Mouse (Mus musculus): Measurements from ENCODE around the gene Golga7b. TPM values are rescaled to one million over a fixed set of nuclear protein-coding genes. Genes with fewer than 3 reads are reported as not detected.

The Golga7b gene
- polyA plus RNA-seq, 1 experiment from 2014 or later: 0.05 TPM

DNA sequence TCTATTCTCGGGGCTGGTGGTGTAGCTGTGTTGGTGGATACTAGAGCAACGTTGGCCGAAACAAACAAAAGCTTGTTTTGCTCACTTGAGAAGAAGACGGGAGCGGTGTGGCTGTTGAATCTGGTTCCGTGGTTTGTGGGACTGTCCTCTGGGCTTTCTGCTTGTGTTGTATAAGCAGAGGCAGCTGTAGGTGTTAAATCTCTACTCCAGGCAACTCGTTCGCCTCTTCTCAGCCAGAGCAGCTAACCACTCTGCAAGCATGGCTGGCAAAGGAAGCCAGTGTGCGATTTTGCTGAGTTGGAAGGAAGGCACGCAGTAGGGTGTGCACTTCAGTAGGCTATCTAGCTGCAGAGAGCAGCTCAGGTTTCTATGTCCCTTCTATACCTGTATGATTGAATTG lies 20.9 kb upstream of the Golga7b start:
- no peaks in the 10 kb centered on the region for H3K4me1 ChIP-seq

DNA sequence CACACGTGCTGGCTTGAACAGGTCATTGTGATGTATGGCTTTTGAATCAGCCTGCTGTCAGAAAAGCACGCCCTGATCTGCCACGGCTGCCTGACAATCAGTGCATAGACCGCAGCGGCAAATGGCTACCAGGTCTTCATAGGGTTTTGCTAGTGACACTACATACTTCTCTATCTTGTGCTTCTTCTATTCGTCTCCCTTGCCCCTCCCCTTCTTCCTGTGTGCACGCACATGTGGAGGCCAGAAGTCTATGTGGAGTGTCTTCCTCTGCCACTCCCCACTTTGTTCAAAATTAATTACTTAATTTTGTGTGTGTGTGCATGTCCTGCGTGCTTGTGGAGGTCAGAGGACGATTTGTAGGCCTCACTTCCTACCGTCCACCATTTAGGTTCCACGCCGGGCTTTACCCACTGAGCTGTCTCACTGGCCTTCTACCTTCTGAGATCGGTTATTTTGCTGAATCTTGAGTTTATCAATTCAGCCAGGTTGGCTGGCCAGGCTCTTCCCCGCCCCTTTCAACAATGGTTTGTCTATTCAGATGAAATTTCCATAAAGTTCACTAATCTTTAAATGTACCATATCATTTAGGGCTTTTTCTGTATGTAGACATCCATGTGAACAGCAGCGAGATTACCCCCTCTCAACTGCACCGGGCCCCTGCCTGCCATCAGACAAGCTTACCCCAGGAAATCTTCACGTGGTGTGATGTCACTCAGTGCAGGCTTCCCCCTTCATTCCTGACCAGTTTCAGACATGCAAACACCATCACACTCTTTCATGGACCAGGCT lies 17.7 kb upstream of the Golga7b start:
- ATAC-seq (ENCODE audit: low FRiP score, low read depth): no peak

More for the DNA sequence above, 20.9 kb upstream of the Golga7b start:
- no peak overlapping the region for H3K9ac ChIP-seq
- 71% methylated on average over 10 of the region's 10 CpGs for WGBS
- no peaks in the 10 kb centered on the region for H3K36me3 ChIP-seq
- no peaks in the 10 kb centered on the region for H3K9me3 ChIP-seq
- no peak overlapping the region for H3K4me2 ChIP-seq (replicated peaks)
- H3K27me3 ChIP-seq: no peaks in the 10 kb centered on the region; the same call in 1 of the 2 replicates
- H3K27ac ChIP-seq: no peak overlapping the region
- no peak for ATAC-seq (ENCODE audit: low FRiP score, low read depth)
- H3K4me3 ChIP-seq: no peak overlapping the region

DNA sequence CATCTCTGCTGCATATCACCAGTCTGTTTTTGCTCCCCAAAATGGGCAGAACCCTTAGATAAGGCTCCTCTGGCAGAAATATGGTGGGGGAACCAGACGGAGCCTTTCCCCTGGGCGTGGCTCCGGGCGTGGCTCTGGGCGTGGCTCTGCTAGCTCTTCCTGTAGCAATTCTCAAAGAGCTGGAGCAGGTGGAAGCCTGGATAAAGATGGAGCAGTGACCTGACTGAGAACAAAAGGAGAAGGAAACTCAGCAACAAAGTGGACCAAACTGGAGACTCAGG lies 17.1 kb upstream of the Golga7b start:
- Histone ChIP-seq H3K4me1 (no peaks in the 10 kb centered on the region), H3K4me3 (no peak overlapping the region), H3K9ac (no peak overlapping the region), H3K36me3 (no peaks in the 10 kb centered on the region), H3K9me3 (no peaks in the 10 kb centered on the region), H3K27me3 (no peaks in the 10 kb centered on the region; the same call in 1 of the 2 replicates), H3K4me2 (replicated peaks) (no peak overlapping the region), H3K27ac (no peak overlapping the region)
- no peak for ATAC-seq (ENCODE audit: low FRiP score, low read depth)
- WGBS: 77% methylated on average over 5 of the region's 5 CpGs

More for the DNA sequence above, 17.7 kb upstream of the Golga7b start:
- Histone ChIP-seq H3K4me1 (no peaks in the 10 kb centered on the region), H3K4me2 (replicated peaks) (no peak overlapping the region), H3K27ac (no peak overlapping the region), H3K4me3 (no peak overlapping the region), H3K27me3 (no peaks in the 10 kb centered on the region; the same call in 1 of the 2 replicates), H3K9me3 (no peaks in the 10 kb centered on the region), H3K36me3 (no peaks in the 10 kb centered on the region), H3K9ac (no peak overlapping the region)
- WGBS: 79% methylated on average over 17 of the region's 17 CpGs

DNA sequence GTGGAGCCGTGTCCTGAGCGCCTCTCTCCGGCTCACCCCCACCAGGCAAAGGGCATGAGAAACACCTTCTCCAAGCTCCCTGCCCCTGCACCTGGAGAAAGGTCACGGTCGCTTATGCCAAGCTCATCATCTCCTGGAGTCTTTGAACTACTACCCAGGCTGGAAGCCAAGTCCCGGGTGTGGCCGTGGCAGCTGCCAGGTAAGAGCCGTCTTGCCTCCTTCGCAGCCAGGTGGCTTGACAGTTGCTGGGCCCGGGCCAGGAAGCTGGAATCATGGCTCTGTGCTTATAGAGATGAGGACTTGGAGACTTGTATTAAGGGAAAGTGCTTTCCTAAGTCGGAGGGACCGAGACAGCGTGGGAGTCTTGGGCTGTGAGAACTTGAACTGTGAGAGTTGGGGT lies 16.4 kb upstream of the Golga7b start:
- H3K4me2 ChIP-seq (replicated peaks): no peak overlapping the region
- no peak for ATAC-seq (ENCODE audit: low FRiP score, low read depth)
- no peaks in the 10 kb centered on the region; the same call in 1 of the 2 replicates for H3K27me3 ChIP-seq
- no peak overlapping the region for H3K9ac ChIP-seq
- H3K4me3 ChIP-seq: no peak overlapping the region
- H3K9me3 ChIP-seq: no peaks in the 10 kb centered on the region
- no peaks in the 10 kb centered on the region for H3K36me3 ChIP-seq
- H3K27ac ChIP-seq: no peak overlapping the region
- no peaks in the 10 kb centered on the region for H3K4me1 ChIP-seq
- 84% methylated on average over 13 of the region's 13 CpGs for WGBS

DNA sequence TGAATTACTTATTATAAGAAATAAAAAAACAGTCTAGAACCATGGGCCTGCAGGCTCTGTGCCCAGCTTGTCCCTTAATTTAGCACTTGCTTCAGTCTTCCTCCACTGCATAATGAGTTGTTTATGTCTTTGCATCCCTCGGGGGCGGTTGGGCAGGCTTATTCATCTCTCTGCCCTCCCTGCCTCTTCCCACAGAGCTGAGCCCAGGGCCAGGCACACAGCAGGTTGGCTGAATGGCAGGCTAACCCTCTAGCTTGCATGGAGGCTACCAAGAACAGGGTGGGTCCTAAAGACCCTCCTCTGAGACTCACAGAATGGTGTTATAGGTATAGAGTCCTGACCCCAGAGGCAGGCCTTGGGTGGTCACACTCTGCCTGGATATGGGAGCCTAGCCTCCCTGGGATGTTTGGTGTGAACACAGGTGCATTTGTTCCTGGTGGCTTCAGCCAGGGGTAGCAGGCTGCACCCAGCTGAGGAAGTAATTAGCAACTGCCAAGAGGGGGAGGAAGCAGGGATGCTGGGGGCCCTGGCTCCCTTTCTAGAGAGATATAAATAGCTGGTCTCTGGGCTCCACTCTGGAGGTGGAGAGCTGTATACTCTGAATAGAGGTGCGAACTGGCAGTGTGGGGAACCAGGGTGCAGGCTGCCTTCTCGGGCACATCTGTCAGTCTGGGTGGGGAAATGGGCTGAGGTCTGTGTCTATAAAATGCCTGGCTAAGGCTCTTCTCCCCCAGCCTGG lies 9.6 kb upstream of the Golga7b start:
- Histone ChIP-seq H3K27me3 (peaks cover 12% of the 10 kb centered on the region), H3K36me3 (no peaks in the 10 kb centered on the region), H3K9ac (no peak overlapping the region), H3K9me3 (no peaks in the 10 kb centered on the region), H3K4me2 (replicated peaks) (no peak overlapping the region), H3K4me3 (no peak overlapping the region), H3K27ac (no peak overlapping the region), H3K4me1 (0 out of 2 replicates have a peak, but pooled peaks cover 5% of the 10 kb centered on the region)
- no peak for ATAC-seq (ENCODE audit: low FRiP score, low read depth)
- WGBS: 8% methylated on average over 4 of the region's 4 CpGs

DNA sequence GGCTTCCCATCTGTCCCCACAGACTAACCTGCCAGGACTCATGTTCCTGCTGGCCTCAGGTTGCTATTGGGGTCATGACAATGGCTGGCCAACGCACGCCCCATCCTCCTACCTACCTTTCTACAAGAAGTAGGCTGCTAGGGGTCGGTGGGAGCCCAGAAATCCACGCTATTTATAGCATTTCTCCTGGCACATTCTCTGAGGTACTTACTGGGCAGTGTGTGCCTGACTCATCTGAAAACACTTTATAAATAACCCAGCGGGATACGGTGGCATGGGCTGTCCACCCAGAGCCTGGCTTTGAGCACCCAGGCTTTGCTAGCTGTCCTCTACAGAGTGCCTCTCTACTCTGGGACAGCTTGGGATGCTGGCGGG lies 9.0 kb upstream of the Golga7b start:
- no peak overlapping the region for H3K9ac ChIP-seq
- peaks cover 12% of the 10 kb centered on the region for H3K27me3 ChIP-seq
- H3K36me3 ChIP-seq: no peaks in the 10 kb centered on the region
- no peak overlapping the region for H3K4me2 ChIP-seq (replicated peaks)
- no peaks in the 10 kb centered on the region for H3K9me3 ChIP-seq
- H3K4me3 ChIP-seq: no peak overlapping the region
- 0 out of 2 replicates have a peak, but pooled peaks cover 5% of the 10 kb centered on the region for H3K4me1 ChIP-seq
- no peak overlapping the region for H3K27ac ChIP-seq
- WGBS: 62% methylated on average over 7 of the region's 7 CpGs
- no peak for ATAC-seq (ENCODE audit: low FRiP score, low read depth)

DNA sequence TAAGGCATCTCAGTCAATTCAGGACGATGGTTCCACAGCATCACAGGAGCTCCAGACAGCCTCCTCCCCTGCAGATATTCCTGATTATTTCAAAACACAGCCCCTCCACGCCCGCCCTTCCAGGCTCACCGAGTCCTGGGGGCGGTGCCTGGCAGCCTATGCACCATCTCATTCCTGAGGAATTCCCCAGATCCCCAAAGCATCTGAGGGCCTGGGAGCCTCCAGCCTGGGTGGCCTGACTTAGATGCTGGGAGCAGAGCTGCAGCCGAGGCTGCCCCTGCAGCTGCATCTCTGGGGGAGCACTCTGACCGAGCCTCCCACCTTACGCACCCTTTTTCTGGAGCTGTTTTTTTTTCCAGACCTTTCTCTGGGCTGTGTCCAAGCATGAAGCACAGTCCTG lies 6.5 kb upstream of the Golga7b start:
- Histone ChIP-seq H3K4me3 (no peak overlapping the region), H3K4me2 (replicated peaks) (no peak overlapping the region), H3K36me3 (no peaks in the 10 kb centered on the region), H3K4me1 (0 out of 2 replicates have a peak, but pooled peaks cover 5% of the 10 kb centered on the region), H3K9ac (no peak overlapping the region), H3K27me3 (peaks cover 12% of the 10 kb centered on the region), H3K27ac (no peak overlapping the region), H3K9me3 (no peaks in the 10 kb centered on the region)
- ATAC-seq (ENCODE audit: low FRiP score, low read depth): no peak
- 50% methylated on average over 8 of the region's 8 CpGs for WGBS

DNA sequence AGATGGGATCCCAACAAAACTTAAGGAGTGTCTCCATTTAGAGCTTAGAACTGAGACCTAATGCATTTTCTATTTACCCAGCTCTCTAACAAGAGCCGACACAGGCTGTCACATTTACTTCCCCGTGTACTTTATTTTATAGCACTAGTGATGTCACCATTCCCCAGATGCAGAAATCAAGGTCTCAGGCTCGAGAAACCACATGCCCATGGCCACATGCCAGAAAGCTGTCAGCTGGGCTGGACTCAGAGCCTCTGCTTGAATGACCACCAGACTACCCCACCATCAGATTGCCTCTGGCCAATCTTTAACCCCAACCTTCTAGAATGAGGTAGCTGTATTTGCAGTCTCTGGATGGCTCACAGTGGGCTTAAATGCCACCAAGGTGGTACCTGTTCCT lies 4.0 kb upstream of the Golga7b start:
- ATAC-seq (ENCODE audit: low FRiP score, low read depth): no peak
- H3K4me1 ChIP-seq: 0 out of 2 replicates have a peak, but pooled peaks cover 5% of the 10 kb centered on the region
- no peak overlapping the region for H3K4me3 ChIP-seq
- no peaks in the 10 kb centered on the region for H3K36me3 ChIP-seq
- H3K27ac ChIP-seq: no peak overlapping the region
- 51% methylated on average over 3 of the region's 3 CpGs for WGBS
- H3K4me2 ChIP-seq (replicated peaks): no peak overlapping the region
- no peak overlapping the region for H3K9ac ChIP-seq
- H3K9me3 ChIP-seq: no peaks in the 10 kb centered on the region
- peaks cover 20% of the 10 kb centered on the region for H3K27me3 ChIP-seq

DNA sequence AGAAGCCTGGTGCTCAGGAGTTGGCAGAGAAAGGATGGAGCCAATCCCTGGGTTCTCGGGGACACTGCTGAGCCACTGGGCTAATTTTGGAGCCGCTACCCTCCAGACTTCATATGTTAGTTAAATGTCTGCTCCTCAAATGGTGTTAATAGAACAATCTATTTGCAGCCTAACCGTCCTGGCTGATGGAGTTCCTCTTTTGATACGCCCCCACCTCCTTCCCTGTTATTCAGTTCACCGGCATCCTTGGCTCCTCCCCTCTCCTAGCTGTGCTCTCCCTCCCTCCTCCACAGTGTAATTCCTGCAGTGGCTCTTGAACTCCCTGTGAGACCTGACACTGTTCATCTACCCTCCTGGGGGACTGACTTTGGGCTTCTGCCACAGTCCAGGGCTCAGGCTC lies 748 bp upstream of the Golga7b start:
- Histone ChIP-seq H3K4me1 (no peaks in the 10 kb centered on the region), H3K9me3 (no peaks in the 10 kb centered on the region), H3K9ac (no peak overlapping the region), H3K36me3 (no peaks in the 10 kb centered on the region), H3K4me2 (replicated peaks) (no peak overlapping the region), H3K27me3 (peaks cover 15% of the 10 kb centered on the region; the same call in 1 of the 2 replicates), H3K4me3 (no peak overlapping the region), H3K27ac (no peak overlapping the region)
- no peak for ATAC-seq (ENCODE audit: low FRiP score, low read depth)
- 55% methylated on average over 5 of the region's 5 CpGs for WGBS

DNA sequence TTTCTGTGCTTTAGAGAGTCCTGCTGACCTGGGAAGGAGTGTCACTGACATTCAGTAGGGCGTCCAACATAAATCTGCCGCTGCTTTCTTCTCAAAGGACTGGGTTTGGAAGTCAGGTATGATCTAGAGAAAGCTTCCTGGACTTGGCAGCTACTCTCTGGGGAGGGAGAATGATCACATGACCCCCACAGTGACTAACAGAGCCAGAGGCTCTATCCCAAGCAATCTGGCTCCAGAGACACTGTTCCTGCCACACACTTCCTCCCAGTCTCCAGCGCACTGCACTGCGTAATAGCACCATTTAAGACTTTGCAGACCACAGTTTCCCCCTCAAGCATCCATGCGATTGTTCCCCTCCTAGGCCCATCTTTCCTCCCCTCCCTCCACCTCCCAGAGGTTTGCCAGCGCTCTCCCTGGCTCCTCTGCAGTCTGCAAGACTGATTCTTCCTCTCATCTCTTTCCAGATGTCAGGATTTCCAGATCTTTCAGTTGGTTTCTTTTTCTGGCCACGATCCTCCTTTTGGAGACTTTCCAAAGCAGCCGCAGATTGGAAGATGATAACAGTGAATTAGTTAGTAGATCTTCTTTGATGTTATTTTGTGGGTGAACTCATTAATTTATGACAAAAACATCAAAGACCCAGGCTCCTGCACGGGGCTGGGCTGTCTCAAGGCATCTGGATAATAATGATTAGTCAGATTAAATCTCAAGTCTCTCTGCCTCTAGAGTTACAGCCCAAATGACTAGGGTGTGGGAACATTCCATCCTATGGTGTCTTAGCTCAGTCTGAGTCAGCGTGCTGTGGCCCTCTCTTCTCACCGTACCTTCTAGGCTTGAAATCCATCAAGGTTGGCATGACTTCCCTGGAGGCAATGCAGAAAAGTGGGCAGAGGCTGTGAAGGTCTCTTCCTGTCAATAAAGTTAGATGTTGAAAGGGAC lies 2.9 kb downstream of the Golga7b start:
- no peak for ATAC-seq (ENCODE audit: low FRiP score, low read depth)
- no peak overlapping the region for H3K4me2 ChIP-seq (replicated peaks)
- no peaks in the 10 kb centered on the region; the same call in 1 of the 2 replicates for H3K4me1 ChIP-seq
- no peak overlapping the region for H3K4me3 ChIP-seq
- no peak overlapping the region for H3K27ac ChIP-seq
- H3K9ac ChIP-seq: no peak overlapping the region
- 56% methylated on average over 11 of the region's 11 CpGs for WGBS
- H3K27me3 ChIP-seq: peaks cover 41% of the 10 kb centered on the region
- H3K9me3 ChIP-seq: no peaks in the 10 kb centered on the region
- no peaks in the 10 kb centered on the region for H3K36me3 ChIP-seq

DNA sequence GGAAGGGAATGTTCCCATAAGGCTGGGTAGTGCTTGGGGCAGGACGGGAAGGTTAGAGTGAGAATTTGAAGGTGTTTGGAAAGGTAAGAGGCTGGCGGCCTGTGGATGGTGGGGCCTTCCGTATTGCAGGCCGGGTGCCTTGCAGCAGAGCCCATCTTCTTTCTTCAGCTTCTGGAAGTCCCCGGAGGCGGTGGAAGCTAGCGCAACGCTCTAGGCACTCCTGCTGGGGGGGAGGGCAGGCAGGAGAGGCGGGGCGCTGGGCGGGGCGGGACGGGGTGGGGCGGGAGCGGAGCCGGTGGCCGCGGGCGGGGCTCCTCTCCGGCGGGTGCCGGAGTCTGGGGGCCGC lies 8.0 kb downstream of the Golga7b start:
- Histone ChIP-seq H3K4me2 (replicated peaks) (peak overlapping the region; percentile 65), H3K9me3 (no peaks in the 10 kb centered on the region), H3K36me3 (no peaks in the 10 kb centered on the region), H3K9ac (no peak overlapping the region), H3K27me3 (peaks cover 37% of the 10 kb centered on the region), H3K4me3 (peak overlapping the region; percentile 41), H3K27ac (no peak overlapping the region), H3K4me1 (peaks cover 4% of the 10 kb centered on the region)
- WGBS: 2% methylated on average over 9 of the region's 23 CpGs
- no peak; the same call in 1 of the 2 replicates for ATAC-seq (ENCODE audit: low FRiP score, low read depth)

All from limb, embryonic 13.5 days (tissue).